Mouse (Mus musculus) bone marrow macrophage, adult 2 months (primary cell): ENCODE data around the gene Spire2. TPM values are rescaled to one million over a fixed set of nuclear protein-coding genes. Genes with fewer than 3 reads are reported as not detected.

ENCODE experiments used
- H3K27ac ChIP-seq: 2 replicates; pipeline ENCODE4 v1.5.1; 2012; ENCODE audit warnings: low read depth, low read length; ENCODE audit not compliant: insufficient read depth
- H3K4me1 ChIP-seq: 2 replicates; pipeline ENCODE4 v1.6.1; 2012; ENCODE audit warnings: low read length; ENCODE audit not compliant: control insufficient read depth, insufficient read depth
- H3K4me3 ChIP-seq: 2 replicates; pipeline ENCODE4 v1.5.1; 2012; ENCODE audit warnings: mild to moderate bottlenecking, low read length, moderate library complexity; ENCODE audit not compliant: insufficient read depth
- CTCF ChIP-seq: IDR thresholded peaks from 2 replicates; pipeline ENCODE4 v1.5.1; 2012; ENCODE audit warnings: low read depth, mild to moderate bottlenecking, low read length, moderate library complexity
- POLR2A ChIP-seq: IDR thresholded peaks from 2 replicates; pipeline ENCODE4 v1.6.1; 2012; ENCODE audit warnings: mild to moderate bottlenecking, low read depth, low read length, borderline replicate concordance
- polyA plus RNA-seq: library from polyadenylated mRNA; stranded (reverse); fragments of >200 nt; gene quantifications from 2 replicates; pipeline ENCODE4 v1.2.4, GENCODE M21; 2012; ENCODE audit not compliant: missing spikeins, insufficient read depth, insufficient read length

Spire2 gene
- polyA plus RNA-seq, 1 experiment, result not detected

- H3K4me3 ChIP-seq, result no peak overlapping the region
- H3K27ac ChIP-seq, result no peak overlapping the region
- H3K4me1 ChIP-seq, result no peaks in the 10 kb centered on the region
- TF ChIP-seq CTCF, result no peak
- no peak for TF ChIP-seq POLR2A
Observed at GRCm38 (mm10) chr8:123402730-123403326, 70.3 kb downstream of the Spire2 start.

- Histone ChIP-seq H3K27ac (no peak overlapping the region), H3K4me3 (no peak overlapping the region), H3K4me1 (no peaks in the 10 kb centered on the region)
- no peak for TF ChIP-seq CTCF
Observed at GRCm38 (mm10) chr8:123404521-123404920, 72.0 kb downstream of the Spire2 start.

GRCm38 (mm10) chr8:123406786-123407185, 74.3 kb downstream of the Spire2 start, which contains the start of gene Mc1r:
Gene Mc1r (plus strand): TSS chr8:123407107.
- TF ChIP-seq POLR2A (no peak), CTCF (peak; percentile 84)
- no peaks in the 10 kb centered on the region for H3K4me1 ChIP-seq
- no peak within 1 kb of the TSS for H3K27ac ChIP-seq
- no peak within 1 kb of the TSS for H3K4me3 ChIP-seq

- H3K27ac ChIP-seq, result no peak overlapping the region
- no peak overlapping the region for H3K4me3 ChIP-seq
- TF ChIP-seq POLR2A, result no peak
- TF ChIP-seq CTCF, result no peak
- no peaks in the 10 kb centered on the region for H3K4me1 ChIP-seq
Observed at GRCm38 (mm10) chr8:123407612-123408011, 75.1 kb downstream of the Spire2 start.

- Histone ChIP-seq H3K27ac (no peak overlapping the region), H3K4me1 (no peaks in the 10 kb centered on the region), H3K4me3 (no peak overlapping the region)
- TF ChIP-seq CTCF (no peak), POLR2A (no peak)
Observed at GRCm38 (mm10) chr8:123408586-123409544, 76.4 kb downstream of the Spire2 start.

- Histone ChIP-seq H3K4me3 (no peak overlapping the region), H3K4me1 (no peaks in the 10 kb centered on the region), H3K27ac (no peak overlapping the region)
- TF ChIP-seq POLR2A, result no peak
- no peak for TF ChIP-seq CTCF
Observed at GRCm38 (mm10) chr8:123410049-123410587, 77.6 kb downstream of the Spire2 start.

- Histone ChIP-seq H3K4me1 (no peaks in the 10 kb centered on the region), H3K4me3 (no peak overlapping the region)
Observed at GRCm38 (mm10) chr8:123410788-123411187, 78.3 kb downstream of the Spire2 start.

GRCm38 (mm10) chr8:123411246-123411645, 78.7 kb downstream of the Spire2 start, which contains the start of gene Tubb3:
Gene Tubb3 (plus strand): TSS chr8:123411424.
- H3K4me1 ChIP-seq, result no peaks in the 10 kb centered on the region
- H3K4me3 ChIP-seq, result peak within 1 kb of the TSS; percentile 19
- no peak for TF ChIP-seq CTCF
- no peak for TF ChIP-seq POLR2A
- no peak within 1 kb of the TSS for H3K27ac ChIP-seq

More at GRCm38 (mm10) chr8:123410788-123411187, 78.3 kb downstream of the Spire2 start:
- no peak overlapping the region for H3K27ac ChIP-seq
- TF ChIP-seq POLR2A (no peak), CTCF (no peak)

- Histone ChIP-seq H3K27ac (no peak overlapping the region), H3K4me1 (no peaks in the 10 kb centered on the region), H3K4me3 (peak overlapping the region; percentile 19)
- TF ChIP-seq CTCF (no peak), POLR2A (no peak)
Observed at GRCm38 (mm10) chr8:123411781-123412327, 79.3 kb downstream of the Spire2 start.

- Histone ChIP-seq H3K4me3 (no peak overlapping the region), H3K27ac (no peak overlapping the region), H3K4me1 (no peaks in the 10 kb centered on the region)
- no peak for TF ChIP-seq CTCF
Observed at GRCm38 (mm10) chr8:123412560-123413170, 80.2 kb downstream of the Spire2 start.
